Mouse (Mus musculus) brown adipose tissue, adult 24 weeks (tissue): ENCODE measurements around the gene Atp1b3. TPM values are rescaled to one million over a fixed set of nuclear protein-coding genes. Genes with fewer than 3 reads are reported as not detected.

Source experiments
- polyA plus RNA-seq: library from polyadenylated mRNA; stranded (reverse); fragments of >200 nt; gene quantifications from 2 replicates; pipeline ENCODE4 v1.2.4, GENCODE M21; 2012; ENCODE audit not compliant: missing spikeins, insufficient read depth, insufficient read length

Gene Atp1b3
- polyA plus RNA-seq, 1 experiment = 158 TPM

Other genes with a start within 250 kb of the Atp1b3 start
- 3.9 and 4.1 TPM in 2 replicates for gene Gk5, start 245.1 kb downstream of the Atp1b3 start, polyA plus RNA-seq
- gene Tfdp2, start 168.2 kb downstream of the Atp1b3 start, polyA plus RNA-seq = 20.9 and 23.8 TPM in 2 replicates
- 175 and 193 TPM in 2 replicates for gene Rnf7, start 114.2 kb upstream of the Atp1b3 start, polyA plus RNA-seq
- gene Gm28729, start 160.8 kb upstream of the Atp1b3 start, polyA plus RNA-seq = not detected in 2 replicates